Mouse (Mus musculus) spleen, adult 18-20 months (tissue): ENCODE results near the gene Efcab9.

Experiments used
- DNase-seq, 2 experiments: peaks; one replicate each; pipeline ENCODE4 v3.0.0; 2022; ENCODE audit warnings: mixed read lengths in 2 of 2

Efcab9 gene

DNA sequence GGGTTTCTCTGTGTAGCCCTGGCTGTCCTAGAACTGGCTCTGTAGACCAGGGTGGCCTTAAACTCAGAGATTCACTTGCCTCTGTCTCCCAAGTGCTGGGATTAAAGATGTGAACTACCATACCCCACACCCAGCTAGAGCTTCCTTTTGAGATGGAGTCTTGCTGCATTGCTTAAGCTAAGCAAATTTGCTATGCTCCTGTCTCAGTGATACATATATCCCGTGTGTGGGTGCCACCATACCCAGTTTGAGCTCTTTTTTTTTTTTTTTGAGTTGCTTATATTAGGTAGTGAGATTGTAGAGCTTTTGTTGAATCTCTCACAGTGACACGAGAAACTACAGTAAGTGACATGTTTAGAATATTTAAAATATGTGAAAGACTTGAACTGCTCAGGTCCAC lies 36.6 kb downstream of the Efcab9 start:
- DNase-seq, result no peak

DNA sequence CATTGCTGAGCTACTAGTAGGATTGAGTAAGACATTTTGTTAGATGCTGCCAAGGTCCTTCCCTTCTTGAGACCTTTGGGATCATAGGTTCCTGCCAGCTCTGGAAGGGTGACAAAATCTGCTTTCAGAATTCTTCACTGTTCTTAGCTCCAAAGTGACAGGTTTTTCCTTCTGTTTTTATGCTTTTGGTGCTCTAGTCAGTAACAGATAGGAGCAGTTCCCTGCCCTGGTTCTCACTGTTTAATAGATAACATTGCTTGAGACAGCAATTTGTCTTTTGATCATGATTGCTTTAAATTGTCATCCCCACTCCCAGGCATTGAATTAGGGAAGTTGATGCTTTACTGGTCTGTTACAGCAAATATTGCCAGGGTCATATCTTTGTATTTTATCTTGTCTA lies 38.6 kb downstream of the Efcab9 start:
- no peak for DNase-seq

- DNase-seq, result no peak
These were observed 40.8 kb downstream of the Efcab9 start for GRCm38 (mm10) chr11:32491079-32491478.

GRCm38 (mm10) chr11:32488808-32489670 lies 42.8 kb downstream of the Efcab9 start:
- peak; percentile 11 to 14 for DNase-seq

GRCm38 (mm10) chr11:32488344-32488743 lies 43.5 kb downstream of the Efcab9 start:
- no peak for DNase-seq

DNA sequence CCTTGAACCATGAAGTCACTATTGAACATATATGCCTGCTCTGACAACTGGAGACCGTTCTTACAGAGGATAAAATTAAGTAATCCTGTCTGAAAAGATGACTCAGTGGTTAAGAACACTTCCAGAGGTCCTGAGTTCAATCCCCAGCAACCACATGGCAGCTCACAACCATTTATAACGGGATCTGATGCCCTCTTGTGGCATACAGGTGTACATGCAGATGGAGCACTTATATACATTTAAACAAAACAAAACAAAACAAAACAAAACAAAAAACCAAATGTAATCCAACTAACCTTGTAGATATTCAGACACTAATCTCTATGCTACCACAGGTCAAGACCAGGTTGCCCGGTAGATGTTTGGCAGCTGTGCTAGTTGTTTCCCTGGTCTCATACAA lies 44.4 kb downstream of the Efcab9 start:
- DNase-seq, result no peak

DNA sequence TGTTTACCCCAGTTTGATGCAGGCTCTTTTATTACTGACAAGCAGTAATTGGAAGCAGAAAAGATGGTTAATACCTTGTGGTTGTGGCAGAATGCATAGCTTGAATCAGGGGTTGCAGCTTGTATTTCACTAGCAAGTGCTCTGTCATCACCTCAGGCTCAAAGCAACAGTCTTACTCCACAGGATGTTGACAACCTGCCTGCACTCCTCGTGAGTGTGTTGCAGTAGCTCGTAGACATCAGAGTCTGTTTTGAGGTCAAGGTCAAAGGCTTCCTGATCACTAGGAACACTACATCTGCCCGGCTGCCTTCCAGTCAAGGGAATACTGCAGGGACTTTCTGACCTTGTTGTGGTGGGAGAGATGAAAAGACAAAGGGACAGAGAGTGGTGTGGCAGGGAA lies 45.3 kb downstream of the Efcab9 start:
- DNase-seq, result no peak

DNA sequence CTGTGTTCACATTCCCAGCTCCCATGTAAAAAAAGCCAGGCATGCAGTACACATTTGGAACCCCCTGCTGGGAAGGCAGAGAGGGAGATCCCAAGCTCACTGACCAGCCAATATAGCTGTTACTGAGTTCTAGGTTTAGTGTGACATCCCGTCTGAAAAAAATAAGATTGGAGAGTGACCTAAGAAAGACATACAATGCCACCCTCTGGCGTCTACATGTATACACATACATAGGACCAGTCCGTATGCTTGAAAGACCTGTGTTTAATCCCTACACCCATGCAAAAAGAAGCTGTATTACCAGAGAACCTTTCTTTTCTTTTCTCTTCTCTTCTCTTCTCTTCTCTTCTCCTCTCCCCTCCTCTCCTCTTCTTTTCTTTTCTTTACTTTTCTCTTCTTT lies 46.6 kb downstream of the Efcab9 start:
- no peak for DNase-seq

DNA sequence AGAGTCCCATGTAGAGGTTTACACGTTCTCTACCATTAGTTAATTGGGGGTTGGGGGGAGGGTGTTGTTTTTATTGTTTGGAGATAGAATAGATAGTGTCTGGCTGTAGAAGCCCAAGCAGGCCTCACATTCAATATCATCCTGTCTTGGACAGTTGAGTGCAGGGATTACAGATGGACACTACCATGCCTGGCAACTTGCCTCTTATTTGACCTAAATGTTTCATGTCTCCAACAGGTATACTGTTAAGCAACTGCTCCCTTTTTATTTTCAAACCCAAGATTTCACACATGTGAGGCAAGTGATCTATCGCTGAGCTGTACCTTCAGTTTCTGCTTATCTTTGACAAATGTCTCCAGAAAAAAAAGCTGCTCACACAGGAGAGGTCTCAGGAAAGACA lies 50.4 kb downstream of the Efcab9 start:
- no peak for DNase-seq

- DNase-seq, result no peak
These were observed 56.2 kb downstream of the Efcab9 start for GRCm38 (mm10) chr11:32475487-32476236.

DNA sequence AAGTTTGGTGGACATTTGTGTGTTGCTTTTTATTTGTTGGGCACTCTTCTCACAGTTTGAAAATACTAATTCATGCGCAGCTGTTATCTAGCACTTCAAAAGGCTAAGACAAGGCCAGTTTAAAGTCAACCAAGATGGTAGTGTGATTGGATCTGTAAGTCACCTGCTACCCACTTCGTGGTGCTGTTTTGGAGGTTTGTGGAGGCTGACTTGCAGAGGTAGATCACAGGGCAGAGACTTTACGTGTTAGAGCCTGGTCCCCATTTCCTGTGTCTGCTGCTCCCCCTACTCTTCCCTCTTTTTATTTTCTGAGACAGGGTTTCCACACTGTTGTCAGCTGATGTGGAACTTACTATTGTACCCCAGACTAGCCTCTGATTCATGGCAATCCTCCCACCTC lies 57.2 kb downstream of the Efcab9 start:
- no peak for DNase-seq
